Mouse (Mus musculus): ENCODE results near the gene Prpsap1. TPM values are rescaled to one million over a fixed set of nuclear protein-coding genes. Genes with fewer than 3 reads are reported as not detected.
"Not testable (repeated sequence)": the region's sequence is repeated elsewhere in the genome, so short reads cannot be mapped to it uniquely, and the experiment has no call there.

Prpsap1 gene
- polyA plus RNA-seq, 1 experiment, result not detected

GRCm38 (mm10) chr11:116429862-116430613 lies 64.0 kb downstream of the Prpsap1 start:
- Histone ChIP-seq H3K4me1 (ENCODE audit: control insufficient read depth, insufficient read depth, low read length) (peaks cover 19% of the 10 kb centered on the region), H3K27ac (ENCODE audit: insufficient read depth, low read depth, low read length) (no peak overlapping the region), H3K4me3 (ENCODE audit: insufficient read depth, low read depth, low read length) (no peak overlapping the region)
- TF ChIP-seq POLR2A (IDR thresholded peaks at IDR 0.05; ENCODE audit: insufficient read depth, low read depth, low read length), result no peak
- TF ChIP-seq CTCF (IDR thresholded peaks at IDR 0.05; ENCODE audit: insufficient read depth, low read depth, low read length), result no peak
- WGBS, result 87% methylated on average over 9 of the region's 9 CpGs

DNA sequence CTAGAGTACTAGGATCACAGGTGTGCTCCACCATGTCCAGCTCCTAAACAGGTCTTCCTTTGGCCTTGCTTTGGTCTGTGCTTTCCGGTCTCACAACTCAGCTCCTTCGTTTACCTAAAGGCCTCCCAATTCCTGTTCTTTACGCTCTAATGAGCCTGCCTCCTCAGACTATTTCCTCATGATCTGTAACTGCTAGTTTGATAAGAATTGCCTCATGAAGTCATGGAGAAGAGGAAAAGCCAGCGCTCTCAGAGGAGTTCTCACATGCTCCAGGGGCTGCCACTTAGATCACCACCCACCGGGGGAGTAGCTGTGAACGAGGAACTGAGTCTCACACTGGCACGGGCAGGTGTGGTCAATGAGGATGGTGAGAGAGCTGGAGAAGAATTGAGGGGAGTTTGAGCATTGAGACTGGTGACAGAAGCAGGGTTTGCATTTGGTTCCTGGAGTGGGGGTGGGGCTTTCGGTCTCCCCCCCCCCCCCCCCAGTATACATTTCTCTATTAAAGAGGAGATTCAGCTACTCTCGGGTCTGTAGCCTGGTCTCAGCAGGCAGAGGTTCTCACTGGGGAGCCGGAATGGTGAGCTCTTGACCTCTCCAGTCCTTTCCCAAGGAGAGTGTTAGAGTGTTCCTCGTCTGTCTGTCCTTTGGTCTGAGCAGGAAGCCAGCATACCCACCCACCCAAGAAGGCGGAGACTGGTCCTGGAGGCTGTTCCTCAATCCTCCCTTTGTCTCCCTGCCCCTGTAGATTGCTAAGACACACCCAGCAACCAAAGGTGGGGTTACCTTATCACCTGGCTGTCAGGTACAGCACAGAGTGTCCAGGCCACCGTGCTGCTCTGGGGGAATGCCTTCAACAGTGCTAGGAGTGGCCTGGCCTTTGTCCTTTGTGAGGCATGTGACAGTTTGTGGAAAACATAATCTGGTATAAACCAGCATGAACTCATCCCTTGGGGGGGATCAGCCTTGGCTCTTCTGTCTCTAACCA lies 64.8 kb downstream of the Prpsap1 start:
- WGBS, result 51% methylated on average over 13 of the region's 13 CpGs
- no peak overlapping the region for H3K4me3 ChIP-seq (ENCODE audit: insufficient read depth, low read depth, low read length)
- TF ChIP-seq CTCF (IDR thresholded peaks at IDR 0.05; ENCODE audit: insufficient read depth, low read depth, low read length), result no peak
- no peak for TF ChIP-seq POLR2A (IDR thresholded peaks at IDR 0.05; ENCODE audit: insufficient read depth, low read depth, low read length)

DNA sequence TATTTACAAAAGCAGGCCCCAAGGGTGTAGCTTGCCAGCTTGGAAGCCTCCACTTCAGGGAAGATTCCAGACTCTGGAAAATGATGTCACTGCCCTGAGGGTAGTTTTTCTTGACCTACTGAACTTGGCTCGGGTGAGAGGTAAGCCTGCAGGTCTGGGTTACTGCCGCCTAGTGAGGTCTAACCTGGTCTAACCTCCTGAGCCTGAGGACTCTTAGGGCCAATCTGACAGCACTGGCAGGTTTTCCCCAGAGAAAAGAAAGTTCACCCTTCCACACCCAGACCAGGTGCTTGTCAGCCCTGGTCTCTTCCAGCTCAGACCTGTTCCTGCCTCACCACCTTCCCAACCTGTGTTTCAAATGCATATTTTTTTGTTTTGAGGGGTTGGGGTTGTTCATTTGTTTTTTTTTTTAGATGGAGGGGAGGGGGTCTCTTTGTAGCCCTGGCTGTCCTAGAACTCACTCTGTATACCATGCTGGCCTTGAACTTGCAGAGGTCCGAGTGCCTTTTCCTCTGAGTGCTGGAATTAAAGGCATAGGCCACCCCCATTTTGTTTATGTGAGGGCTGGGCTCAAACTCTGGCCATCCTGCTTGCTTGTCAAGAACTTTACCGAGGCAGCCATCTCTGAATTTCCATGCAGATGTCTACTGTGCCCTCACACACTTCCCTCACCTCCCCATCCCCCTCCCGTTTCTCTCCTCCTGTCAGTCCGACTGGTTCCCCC lies 67.0 kb downstream of the Prpsap1 start:
- Histone ChIP-seq H3K4me1 (ENCODE audit: control insufficient read depth, insufficient read depth, low read length) (peaks cover 19% of the 10 kb centered on the region), H3K4me3 (ENCODE audit: insufficient read depth, low read depth, low read length) (no peak overlapping the region), H3K27ac (ENCODE audit: insufficient read depth, low read depth, low read length) (no peak overlapping the region)
- 87% methylated on average over 6 of the region's 6 CpGs for WGBS
- no peak for TF ChIP-seq POLR2A (IDR thresholded peaks at IDR 0.05; ENCODE audit: insufficient read depth, low read depth, low read length)
- TF ChIP-seq CTCF (IDR thresholded peaks at IDR 0.05; ENCODE audit: insufficient read depth, low read depth, low read length), result no peak

More for the DNA sequence above, 64.8 kb downstream of the Prpsap1 start:
- Histone ChIP-seq H3K4me1 (ENCODE audit: control insufficient read depth, insufficient read depth, low read length) (peaks cover 19% of the 10 kb centered on the region), H3K27ac (ENCODE audit: insufficient read depth, low read depth, low read length) (no peak overlapping the region)

DNA sequence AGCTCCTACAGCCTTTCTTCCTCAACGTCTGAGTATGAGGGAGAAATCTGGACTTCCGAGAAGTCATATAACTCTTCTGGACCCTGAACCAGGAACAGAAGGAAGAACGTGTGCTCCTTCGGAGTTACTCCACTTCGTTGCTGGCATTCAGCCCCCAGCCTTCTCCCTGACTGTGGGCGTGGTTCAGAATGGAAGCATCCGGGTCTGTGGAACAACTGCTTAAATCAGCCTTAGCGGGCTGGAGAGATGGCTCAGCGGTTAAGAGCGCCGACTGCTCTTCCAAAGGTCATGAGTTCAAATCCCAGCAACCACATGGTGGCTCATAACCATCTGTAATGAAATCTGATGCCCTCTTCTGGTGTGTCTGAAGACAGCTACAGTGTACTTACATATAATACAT lies 67.7 kb downstream of the Prpsap1 start:
- not testable (repeated sequence) for H3K27ac ChIP-seq (ENCODE audit: insufficient read depth, low read depth, low read length); H3K4me3 ChIP-seq (ENCODE audit: insufficient read depth, low read depth, low read length)
- peaks cover 15% of the 10 kb centered on the region for H3K4me1 ChIP-seq (ENCODE audit: control insufficient read depth, insufficient read depth, low read length)
- WGBS, result 89% methylated on average over 11 of the region's 11 CpGs

DNA sequence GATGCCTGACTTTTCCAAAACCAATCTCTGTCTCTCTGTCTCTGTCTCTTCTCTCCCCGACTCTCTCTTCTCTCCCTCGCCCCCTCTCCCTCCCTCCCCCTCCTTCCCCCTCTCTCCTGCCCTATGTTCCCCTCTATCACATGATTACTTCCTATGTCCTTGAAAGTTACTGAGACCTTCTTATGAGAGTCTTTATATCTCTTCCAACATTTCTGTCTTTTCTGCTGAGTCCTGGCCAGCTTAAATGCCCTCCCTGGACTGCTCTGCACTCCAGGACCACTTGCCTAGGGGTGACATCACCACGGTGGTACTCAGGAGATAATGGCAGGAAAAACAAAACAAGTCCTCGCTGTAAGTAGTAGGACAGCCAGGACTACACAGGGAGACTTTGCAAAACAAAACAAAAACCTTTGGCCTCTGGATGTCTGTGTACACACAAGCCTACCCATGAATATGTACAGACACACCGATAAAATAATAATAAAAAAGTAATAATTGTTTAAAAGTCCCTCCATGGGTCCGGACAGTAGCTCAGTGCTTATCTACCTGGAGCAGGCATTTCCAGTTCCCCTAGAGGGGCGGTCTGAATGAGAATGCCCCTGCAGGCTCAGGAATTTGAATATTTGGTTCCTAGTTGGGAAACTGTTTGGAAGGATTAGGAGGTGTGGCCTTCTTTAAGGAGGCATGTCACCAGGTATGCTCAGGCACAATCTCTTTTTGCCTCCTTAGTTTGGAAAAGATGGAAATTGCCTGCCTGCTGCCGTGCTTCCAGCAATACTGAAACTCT lies 69.2 kb downstream of the Prpsap1 start:
- H3K4me3 ChIP-seq (ENCODE audit: insufficient read depth, low read depth, low read length), result no peak overlapping the region
- peaks cover 7% of the 10 kb centered on the region for H3K4me1 ChIP-seq (ENCODE audit: control insufficient read depth, insufficient read depth, low read length)
- TF ChIP-seq POLR2A (IDR thresholded peaks at IDR 0.05; ENCODE audit: insufficient read depth, low read depth, low read length) (no peak), CTCF (IDR thresholded peaks at IDR 0.05; ENCODE audit: insufficient read depth, low read depth, low read length) (no peak)
- WGBS, result 60% methylated on average over 8 of the region's 8 CpGs
- H3K27ac ChIP-seq (ENCODE audit: insufficient read depth, low read depth, low read length), result no peak overlapping the region

GRCm38 (mm10) chr11:116423782-116424620 lies 70.0 kb downstream of the Prpsap1 start:
- 88% methylated on average over 10 of the region's 10 CpGs for WGBS
- Histone ChIP-seq H3K4me1 (ENCODE audit: control insufficient read depth, insufficient read depth, low read length) (peaks cover 2% of the 10 kb centered on the region), H3K4me3 (ENCODE audit: insufficient read depth, low read depth, low read length) (no peak overlapping the region), H3K27ac (ENCODE audit: insufficient read depth, low read depth, low read length) (no peak overlapping the region)
- TF ChIP-seq CTCF (IDR thresholded peaks at IDR 0.05; ENCODE audit: insufficient read depth, low read depth, low read length) (no peak), POLR2A (IDR thresholded peaks at IDR 0.05; ENCODE audit: insufficient read depth, low read depth, low read length) (no peak)

DNA sequence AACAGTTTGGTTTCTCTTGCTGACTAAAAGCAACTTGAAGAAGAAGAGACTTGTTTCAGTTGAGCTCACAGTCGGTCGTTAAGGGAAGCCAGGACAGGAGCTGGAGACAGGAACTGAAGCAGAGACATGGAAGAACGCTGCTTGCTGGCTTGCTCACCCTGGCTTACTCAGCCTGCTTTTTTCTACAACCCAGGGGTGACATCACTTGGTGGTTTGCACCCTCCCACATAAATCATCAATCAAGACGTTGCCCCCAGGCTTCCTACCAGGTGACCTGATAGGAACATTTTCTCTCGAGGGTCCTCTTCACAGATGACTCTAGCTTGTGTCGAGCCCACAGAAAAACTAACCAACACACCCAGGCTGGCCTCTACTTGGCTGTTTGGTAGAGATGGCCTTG lies 70.8 kb downstream of the Prpsap1 start:
- WGBS, result 90% methylated on average over 6 of the region's 6 CpGs
- peaks cover 1% of the 10 kb centered on the region; the same call in 1 of the 2 replicates for H3K4me1 ChIP-seq (ENCODE audit: control insufficient read depth, insufficient read depth, low read length)
- no peak overlapping the region for H3K4me3 ChIP-seq (ENCODE audit: insufficient read depth, low read depth, low read length)

More for the DNA sequence above, 70.8 kb downstream of the Prpsap1 start:
- H3K27ac ChIP-seq (ENCODE audit: insufficient read depth, low read depth, low read length), result no peak overlapping the region
- TF ChIP-seq CTCF (IDR thresholded peaks at IDR 0.05; ENCODE audit: insufficient read depth, low read depth, low read length), result no peak
